Comparison of ENCODE assay signal across 26 mouse cellular contexts in genomic region chr14:32140359-32140965, GRCm38 (mm10). TPM values are rescaled to one million over a fixed set of nuclear protein-coding genes. Genes with fewer than 3 reads are reported as not detected.
"Had no signal": no experiment of that assay in that cellular context is flagged by ENCODE, and none has a peak within 500 bp of the region (broad histone marks: within the 10 kb centered on the region; RNA-seq: fewer than 3 reads in every experiment).

No protein-coding gene starts in this region.

- ATAC-seq: inflammation-experienced regulatory T-cells, adult 6 months; intestine, postnatal 0 days; midbrain, embryonic 15.5 days had no signal

- H3K4me3 ChIP-seq: limb, embryonic 15.5 days; lung, embryonic 15.5 days; midbrain, embryonic 15.5 days; neural tube, embryonic 12.5 days had no signal

- H3K9me3 ChIP-seq: limb, embryonic 15.5 days; lung, embryonic 15.5 days; midbrain, embryonic 15.5 days; neural tube, embryonic 12.5 days had no signal

- H3K36me3 ChIP-seq: limb, embryonic 15.5 days; lung, embryonic 15.5 days; midbrain, embryonic 15.5 days; neural tube, embryonic 12.5 days had no signal

- DNase-seq: kidney, postnatal 10 days; kidney, postnatal 4 days; lung, postnatal 14 days; right cerebral cortex, postnatal 25 days; thymus, adult 18-20 months; thymus, postnatal 25 days had no signal

- H3K27me3 ChIP-seq: limb, embryonic 15.5 days; lung, embryonic 15.5 days; midbrain, embryonic 15.5 days; neural tube, embryonic 12.5 days had no signal

- H3K4me1 ChIP-seq: limb, embryonic 15.5 days; lung, embryonic 15.5 days; midbrain, embryonic 15.5 days; neural tube, embryonic 12.5 days had no signal

- H3K27ac ChIP-seq: limb, embryonic 15.5 days; lung, embryonic 15.5 days; macrophage; midbrain, embryonic 15.5 days; neural tube, embryonic 12.5 days had no signal

RNA-seq across cellular contexts. Expression of gene Msmb, which starts 1.4 kb away (rescaled TPM):
- total RNA-seq: layer of hippocampus, adult 8-10 months; layer of hippocampus, postnatal 14 days; left cerebral cortex, adult 18-20 months; left cerebral cortex, postnatal 14 days; monocyte, adult 5-6 weeks; neutrophil, adult 5-6 weeks had no signal
- polyA plus RNA-seq: inflammation-experienced regulatory T-cells, adult 6 months; intestine, postnatal 0 days; kidney, embryonic 14.5 days; limb, embryonic 11.5 days; limb, embryonic 15.5 days; liver, embryonic 16.5 days; lung, embryonic 15.5 days; macrophage; midbrain, embryonic 11.5 days; midbrain, embryonic 15.5 days; neural tube, embryonic 12.5 days; small intestine, adult 2 months; stomach, embryonic 16.5 days; urinary bladder, adult 2 months had no signal
